Mouse (Mus musculus) thymus, adult 2 months (tissue): ENCODE results near the gene Cyp4a14. TPM values are rescaled to one million over a fixed set of nuclear protein-coding genes. Genes with fewer than 3 reads are reported as not detected.
"Not testable (repeated sequence)": the region's sequence is repeated elsewhere in the genome, so short reads cannot be mapped to it uniquely, and the experiment has no call there.

Experiments used
- DNase-seq: peaks from one replicate; pipeline ENCODE4 v3.0.0; 2021
- H3K27ac ChIP-seq: fragments of 200-500 bp; 2 replicates; pipeline ENCODE4 v1.5.1; 2012; ENCODE audit warnings: low read length, control low read depth; ENCODE audit not compliant: control insufficient read depth, insufficient read depth
- H3K27me3 ChIP-seq: fragments of 200-500 bp; 2 replicates; pipeline ENCODE4 v1.6.1; 2012; ENCODE audit warnings: mild to moderate bottlenecking, low read length, moderate library complexity, mixed read lengths; ENCODE audit not compliant: control insufficient read depth, insufficient read depth
- H3K36me3 ChIP-seq: fragments of 200-500 bp; 2 replicates; pipeline ENCODE4 v1.6.1; 2012; ENCODE audit warnings: mild to moderate bottlenecking, low read length, moderate library complexity; ENCODE audit not compliant: control insufficient read depth, insufficient read depth
- H3K4me1 ChIP-seq: fragments of 200-500 bp; replicated peaks from 2 replicates; pipeline ENCODE4 v1.6.1; 2012; ENCODE audit warnings: low read length; ENCODE audit not compliant: control insufficient read depth, insufficient read depth
- H3K4me3 ChIP-seq: fragments of 200-500 bp; 2 replicates; pipeline ENCODE4 v1.5.1; 2012; ENCODE audit warnings: mild to moderate bottlenecking, low read length, control low read depth, moderate library complexity; ENCODE audit not compliant: control insufficient read depth, insufficient read depth
- CTCF ChIP-seq: fragments of 200-500 bp; IDR thresholded peaks from 2 replicates; pipeline ENCODE4 v1.5.1; 2012; ENCODE audit warnings: mild to moderate bottlenecking, control low read depth, low read length, moderate library complexity, borderline replicate concordance; ENCODE audit not compliant: control insufficient read depth, poor library complexity, insufficient read depth; ENCODE audit errors: extremely low read depth
- POLR2A ChIP-seq: fragments of 200-500 bp; IDR thresholded peaks from 2 replicates; pipeline ENCODE4 v1.6.1; 2012; ENCODE audit warnings: mild to moderate bottlenecking, low read length, control low read depth, moderate library complexity; ENCODE audit not compliant: control insufficient read depth, poor library complexity, insufficient read depth; ENCODE audit errors: extremely low read depth
- WGBS: fragments of 180-500 bp; shearing (Covaris S2); methylation state at CpG from one replicate; pipeline ENCODE4 v1.1.7; 2018; 5-methylcytosine and 5-hydroxymethylcytosine counted together
- polyA plus RNA-seq: library from polyadenylated mRNA; depleted of rRNA; stranded (reverse); fragments of >200 nt; gene quantifications from 2 replicates; pipeline ENCODE4 v1.2.3, GENCODE M21; 2012; rRNA removed

The Cyp4a14 gene
- polyA plus RNA-seq, 1 experiment: 0.11 TPM

DNA sequence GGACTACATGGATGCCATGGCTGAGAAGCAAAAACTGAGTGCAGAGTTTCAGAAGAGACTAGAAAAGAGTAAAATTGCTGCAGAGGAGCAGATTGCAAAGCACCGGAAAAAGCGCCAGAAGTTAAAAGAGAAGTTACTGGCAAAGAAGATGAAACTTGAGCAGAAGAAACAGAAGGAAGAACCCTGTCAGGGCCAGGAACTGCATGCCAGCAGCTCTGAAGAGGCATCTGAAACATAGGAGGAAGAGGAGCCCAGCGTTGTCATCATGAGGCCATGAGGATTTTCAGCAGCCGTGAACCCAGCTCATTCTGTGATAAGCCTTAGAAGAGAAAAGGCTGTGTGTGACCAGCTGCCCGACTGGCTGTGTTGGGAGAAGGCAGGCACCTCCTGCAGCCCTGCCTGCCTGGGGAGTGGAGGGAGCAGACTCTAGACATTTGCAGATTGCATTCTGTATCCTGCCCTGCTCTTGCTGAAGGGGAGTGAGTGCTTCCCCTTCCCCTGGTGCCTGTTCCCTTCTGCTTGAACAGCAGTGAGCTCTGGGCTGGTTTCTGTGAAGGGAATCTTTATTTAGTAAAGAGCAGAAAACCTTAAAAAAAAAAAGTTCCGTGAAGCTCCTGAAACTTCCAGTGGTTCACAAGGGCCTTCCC lies 14.8 kb downstream of the Cyp4a14 start:
- Histone ChIP-seq H3K4me3 (no peak overlapping the region), H3K27me3 (no peaks in the 10 kb centered on the region), H3K4me1 (no peaks in the 10 kb centered on the region), H3K36me3 (no peaks in the 10 kb centered on the region), H3K27ac (no peak overlapping the region)
- 22% methylated on average over 6 of the region's 6 CpGs for WGBS
- TF ChIP-seq POLR2A: no peak
- TF ChIP-seq CTCF: no peak
- no peak for DNase-seq

GRCm38 (mm10) chr4:115476051-115476450 lies 19.9 kb downstream of the Cyp4a14 start:
- not testable (repeated sequence) for H3K36me3 ChIP-seq, H3K27ac ChIP-seq, H3K4me3 ChIP-seq, H3K4me1 ChIP-seq, H3K27me3 ChIP-seq, DNase-seq

DNA sequence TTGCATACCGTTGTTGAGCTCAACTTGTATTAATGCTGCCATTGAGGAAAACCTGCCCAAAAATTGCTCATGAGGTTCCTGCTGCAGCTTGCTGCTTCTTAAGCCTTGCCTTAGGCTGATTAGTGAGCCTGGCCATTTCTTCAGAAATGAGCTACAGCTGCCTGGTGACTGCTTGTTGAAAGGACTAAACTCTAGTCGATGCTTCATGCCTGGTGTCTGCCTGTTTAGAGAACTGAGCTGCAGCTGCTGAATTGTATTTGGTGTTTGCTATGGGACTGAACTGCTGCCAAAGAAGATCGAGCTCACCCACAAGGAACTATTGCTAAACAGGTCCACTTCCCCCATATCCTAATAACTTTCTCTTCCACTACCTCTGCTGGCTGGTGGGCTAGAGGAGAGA lies 22.4 kb downstream of the Cyp4a14 start:
- H3K4me3 ChIP-seq, DNase-seq, H3K27ac ChIP-seq, H3K4me1 ChIP-seq, H3K36me3 ChIP-seq, H3K27me3 ChIP-seq: not testable (repeated sequence)
- WGBS: 68% methylated on average over 3 of the region's 3 CpGs

DNA sequence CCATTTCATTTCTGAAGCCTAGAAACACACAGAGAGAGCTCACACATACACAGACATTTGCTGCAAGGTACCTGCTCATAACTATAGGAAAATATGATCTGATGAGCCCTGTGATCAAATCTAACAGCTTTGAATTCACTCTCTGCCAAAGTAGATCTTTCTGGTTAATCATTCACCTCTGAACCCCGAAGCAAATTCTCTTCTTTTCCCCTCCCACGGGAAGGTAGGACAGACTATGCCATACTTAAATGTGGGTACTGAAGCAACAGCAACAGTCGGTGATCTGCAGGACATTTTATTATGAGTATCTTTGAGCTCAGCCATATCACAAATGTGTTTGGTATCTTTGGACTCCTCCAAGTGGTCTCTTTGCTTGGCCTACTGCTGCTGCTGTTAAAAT lies 43.6 kb downstream of the Cyp4a14 start, which contains the start of gene Cyp4a30b:
TSS of gene Cyp4a30b (plus strand) at position 301 of the 400 bp plus-strand sequence.
- DNase-seq: no peak
- 91% methylated on average over 3 of the region's 3 CpGs for WGBS
- H3K27me3 ChIP-seq: no peaks in the 10 kb centered on the region
- H3K4me1 ChIP-seq: no peaks in the 10 kb centered on the region
- no peak within 1 kb of the TSS for H3K27ac ChIP-seq
- TF ChIP-seq CTCF (no peak), POLR2A (no peak)
- H3K4me3 ChIP-seq: no peak within 1 kb of the TSS
- no peaks in the 10 kb centered on the region for H3K36me3 ChIP-seq

DNA sequence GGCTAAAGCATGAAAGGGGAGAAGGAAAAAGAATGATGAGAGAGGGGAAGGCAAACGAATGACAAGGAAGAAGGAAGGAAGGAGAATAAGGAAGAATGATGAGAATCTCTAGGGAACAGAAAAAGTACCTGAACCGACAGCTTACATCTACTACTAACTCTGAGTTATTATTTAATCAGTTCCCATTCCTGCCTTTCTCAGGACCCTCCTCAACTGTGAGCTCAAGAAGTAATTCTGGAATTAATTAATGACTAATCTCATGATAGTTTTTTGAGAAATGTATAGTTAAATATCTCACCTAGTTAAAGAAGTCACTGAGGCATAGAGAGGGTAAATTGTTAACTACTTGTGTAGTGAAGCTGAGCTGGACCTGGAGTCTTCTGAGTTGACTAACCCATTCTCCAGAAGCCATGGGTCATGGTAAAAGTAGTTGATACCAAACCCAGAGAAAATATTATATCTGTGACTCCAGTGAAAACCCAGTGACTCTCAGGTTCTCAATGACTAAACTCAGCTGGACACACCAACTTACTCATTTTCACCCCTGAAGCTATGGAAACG lies 45.3 kb downstream of the Cyp4a14 start:
- TF ChIP-seq CTCF (no peak), POLR2A (no peak)
- H3K4me1 ChIP-seq: no peaks in the 10 kb centered on the region
- no peak overlapping the region for H3K27ac ChIP-seq
- H3K27me3 ChIP-seq: no peaks in the 10 kb centered on the region
- no peak overlapping the region for H3K4me3 ChIP-seq
- no peaks in the 10 kb centered on the region for H3K36me3 ChIP-seq
- no peak for DNase-seq
- WGBS: 42% methylated on average over 3 of the region's 3 CpGs

Other genes starting within 250 kb of the Cyp4a14 start
- gene Cyp4a12a, start 197.1 kb downstream of the Cyp4a14 start, polyA plus RNA-seq: 0.12 TPM in 1 of 2 replicates, not detected in the other
- 0.11 TPM in 2 replicates for gene Cyp4a12b, start 84.5 kb downstream of the Cyp4a14 start, polyA plus RNA-seq
- not detected in 2 replicates for gene Cyp4a30b, start 43.5 kb downstream of the Cyp4a14 start, polyA plus RNA-seq
- 0.07 and 0.83 TPM in 2 replicates for gene Cyp4a10, start 22.1 kb upstream of the Cyp4a14 start, polyA plus RNA-seq
- gene Cyp4a31, start 67.5 kb upstream of the Cyp4a14 start, polyA plus RNA-seq: 0.04 TPM in 1 of 2 replicates, not detected in the other
- not detected in 2 replicates for gene Cyp4a32, start 104.8 kb upstream of the Cyp4a14 start, polyA plus RNA-seq
- 6.2 and 9.2 TPM in 2 replicates for gene Cyp4b1, start 151.6 kb upstream of the Cyp4a14 start, polyA plus RNA-seq
- 31.2 and 32.2 TPM in 2 replicates for gene Efcab14, start 241.6 kb upstream of the Cyp4a14 start, polyA plus RNA-seq